Mouse (Mus musculus): Measurements from ENCODE around the gene Mboat2. TPM values are rescaled to one million over a fixed set of nuclear protein-coding genes. Genes with fewer than 3 reads are reported as not detected.

The Mboat2 gene
- polyA plus RNA-seq, 1 experiment from 2014 or later = 45.1 TPM

DNA sequence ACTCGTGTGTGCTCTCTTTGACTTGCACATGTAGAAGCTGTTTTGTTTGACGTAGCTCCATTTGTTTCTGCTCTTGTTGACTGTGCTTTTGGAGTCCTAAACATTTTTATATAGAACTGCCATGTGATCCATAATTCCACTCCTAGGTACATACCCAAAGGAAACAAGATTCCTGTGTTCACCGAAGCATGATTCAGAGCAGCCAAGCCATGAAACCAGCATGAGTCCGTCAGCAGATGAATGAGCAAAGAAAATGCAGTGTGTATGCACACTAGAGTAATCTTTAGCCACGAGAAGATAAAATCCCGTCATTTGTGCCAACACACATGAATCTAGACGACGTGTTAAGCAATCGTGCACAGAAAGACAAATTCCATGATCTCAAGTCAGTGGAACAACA, 67.5 kb downstream of the Mboat2 start:
- Histone ChIP-seq H3K4me3 (ENCODE audit: low read length) (no peak overlapping the region), H3K27ac (ENCODE audit: low read depth, low read length) (peak overlapping the region; percentile 59), H3K4me2 (replicated peaks; ENCODE audit: low read depth, low read length) (no peak overlapping the region), H3K36me3 (ENCODE audit: control insufficient read depth, insufficient read depth, low read length) (peaks cover 12% of the 10 kb centered on the region; the same call in 1 of the 2 replicates), H3K9ac (ENCODE audit: low read depth, low read length) (no peak overlapping the region), H3K27me3 (ENCODE audit: control insufficient read depth, insufficient read depth, low read length) (no peaks in the 10 kb centered on the region), H3K9me3 (ENCODE audit: control insufficient read depth, low read length) (no peaks in the 10 kb centered on the region), H3K4me1 (ENCODE audit: control insufficient read depth, insufficient read depth, low read length) (peaks cover 23% of the 10 kb centered on the region; the same call in 1 of the 2 replicates)
- peak; percentile 44; the same call in 1 of the 2 replicates for ATAC-seq (ENCODE audit: low FRiP score, low TSS enrichment)
- WGBS = 51% methylated on average over 9 of the region's 9 CpGs

DNA sequence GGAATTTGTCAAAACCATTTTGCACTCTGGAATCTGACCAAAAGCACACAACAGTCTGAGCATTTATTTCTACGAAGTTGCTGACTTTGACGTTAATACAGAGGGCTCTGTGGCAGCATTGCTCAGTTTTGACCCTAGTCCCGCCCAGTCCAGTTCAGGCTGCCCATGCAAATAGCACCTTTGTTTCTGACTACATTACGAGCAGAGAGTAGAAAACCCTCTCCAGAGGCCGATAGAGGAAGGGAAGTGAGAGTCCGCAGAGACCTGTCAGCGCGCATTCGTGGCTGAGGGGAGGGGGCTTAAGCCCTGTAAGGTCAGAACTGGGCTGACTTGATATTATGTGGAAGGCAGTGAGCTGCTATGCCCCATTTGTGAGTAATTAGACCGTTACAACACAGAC, 69.0 kb downstream of the Mboat2 start:
- H3K9ac ChIP-seq (ENCODE audit: low read depth, low read length) = no peak overlapping the region
- H3K27ac ChIP-seq (ENCODE audit: low read depth, low read length) = no peak overlapping the region
- WGBS = 85% methylated on average over 10 of the region's 10 CpGs
- 0 out of 2 replicates have a peak, but pooled peaks cover 14% of the 10 kb centered on the region for H3K4me1 ChIP-seq (ENCODE audit: control insufficient read depth, insufficient read depth, low read length)
- H3K4me3 ChIP-seq (ENCODE audit: low read length) = no peak overlapping the region
- no peak overlapping the region for H3K4me2 ChIP-seq (replicated peaks; ENCODE audit: low read depth, low read length)
- peaks cover 12% of the 10 kb centered on the region; the same call in 1 of the 2 replicates for H3K36me3 ChIP-seq (ENCODE audit: control insufficient read depth, insufficient read depth, low read length)
- no peak for ATAC-seq (ENCODE audit: low FRiP score, low TSS enrichment)
- H3K9me3 ChIP-seq (ENCODE audit: control insufficient read depth, low read length) = no peaks in the 10 kb centered on the region
- no peaks in the 10 kb centered on the region for H3K27me3 ChIP-seq (ENCODE audit: control insufficient read depth, insufficient read depth, low read length)

DNA sequence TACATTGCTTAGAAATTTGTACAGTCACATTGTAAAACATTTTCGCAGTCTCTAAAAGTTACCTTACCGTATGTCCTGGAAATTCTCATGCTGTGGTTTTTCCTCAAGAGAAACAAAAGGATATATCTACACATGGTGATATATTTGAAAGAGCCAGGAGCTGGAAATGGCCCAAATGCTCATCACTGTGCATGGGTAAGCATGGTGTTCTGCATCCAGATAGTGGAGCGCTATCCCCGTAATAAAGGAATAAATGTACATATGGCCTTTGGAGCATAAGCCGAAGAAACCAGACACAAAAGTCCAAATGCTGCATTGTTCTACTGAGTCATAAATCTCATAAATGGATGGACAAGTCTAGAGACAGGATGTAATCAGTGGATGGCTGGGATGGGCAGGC, 72.1 kb downstream of the Mboat2 start:
- peaks cover 12% of the 10 kb centered on the region; the same call in 1 of the 2 replicates for H3K36me3 ChIP-seq (ENCODE audit: control insufficient read depth, insufficient read depth, low read length)
- 98% methylated on average over 5 of the region's 5 CpGs for WGBS
- H3K27ac ChIP-seq (ENCODE audit: low read depth, low read length) = no peak overlapping the region
- no peak for ATAC-seq (ENCODE audit: low FRiP score, low TSS enrichment)
- H3K4me3 ChIP-seq (ENCODE audit: low read length) = no peak overlapping the region
- H3K4me2 ChIP-seq (replicated peaks; ENCODE audit: low read depth, low read length) = no peak overlapping the region
- 0 out of 2 replicates have a peak, but pooled peaks cover 8% of the 10 kb centered on the region for H3K4me1 ChIP-seq (ENCODE audit: control insufficient read depth, insufficient read depth, low read length)
- no peaks in the 10 kb centered on the region for H3K9me3 ChIP-seq (ENCODE audit: control insufficient read depth, low read length)
- H3K9ac ChIP-seq (ENCODE audit: low read depth, low read length) = no peak overlapping the region
- H3K27me3 ChIP-seq (ENCODE audit: control insufficient read depth, insufficient read depth, low read length) = no peaks in the 10 kb centered on the region

DNA sequence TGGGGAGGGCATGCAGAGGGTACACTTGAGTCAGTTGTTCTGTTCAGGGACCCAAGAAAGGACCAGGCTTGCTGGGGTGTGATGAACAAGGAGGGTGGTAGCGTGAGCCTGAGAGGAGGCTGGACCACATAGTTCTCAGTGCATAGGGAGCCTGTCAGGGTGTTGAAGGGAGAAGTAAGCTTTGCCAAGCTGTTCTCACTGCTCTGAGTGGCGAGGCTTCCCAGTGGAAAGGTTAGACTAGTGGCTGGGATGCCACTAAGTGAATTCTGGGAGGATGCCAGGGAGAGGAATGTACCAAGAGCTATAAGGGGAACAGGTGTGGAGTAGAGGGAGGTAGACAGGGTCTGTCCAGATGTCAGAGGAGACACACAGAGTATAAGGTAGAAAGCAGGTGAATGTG, 77.2 kb downstream of the Mboat2 start:
- peaks cover 2% of the 10 kb centered on the region; the same call in 1 of the 2 replicates for H3K36me3 ChIP-seq (ENCODE audit: control insufficient read depth, insufficient read depth, low read length)
- no peaks in the 10 kb centered on the region for H3K27me3 ChIP-seq (ENCODE audit: control insufficient read depth, insufficient read depth, low read length)
- H3K4me3 ChIP-seq (ENCODE audit: low read length) = no peak overlapping the region
- H3K27ac ChIP-seq (ENCODE audit: low read depth, low read length) = no peak overlapping the region
- H3K4me1 ChIP-seq (ENCODE audit: control insufficient read depth, insufficient read depth, low read length) = no peaks in the 10 kb centered on the region
- 0 out of 2 replicates have a peak, but pooled peaks have one; percentile 39 for ATAC-seq (ENCODE audit: low FRiP score, low TSS enrichment)
- no peak overlapping the region for H3K4me2 ChIP-seq (replicated peaks; ENCODE audit: low read depth, low read length)
- no peak overlapping the region for H3K9ac ChIP-seq (ENCODE audit: low read depth, low read length)
- H3K9me3 ChIP-seq (ENCODE audit: control insufficient read depth, low read length) = no peaks in the 10 kb centered on the region
- 97% methylated on average over 2 of the region's 2 CpGs for WGBS

DNA sequence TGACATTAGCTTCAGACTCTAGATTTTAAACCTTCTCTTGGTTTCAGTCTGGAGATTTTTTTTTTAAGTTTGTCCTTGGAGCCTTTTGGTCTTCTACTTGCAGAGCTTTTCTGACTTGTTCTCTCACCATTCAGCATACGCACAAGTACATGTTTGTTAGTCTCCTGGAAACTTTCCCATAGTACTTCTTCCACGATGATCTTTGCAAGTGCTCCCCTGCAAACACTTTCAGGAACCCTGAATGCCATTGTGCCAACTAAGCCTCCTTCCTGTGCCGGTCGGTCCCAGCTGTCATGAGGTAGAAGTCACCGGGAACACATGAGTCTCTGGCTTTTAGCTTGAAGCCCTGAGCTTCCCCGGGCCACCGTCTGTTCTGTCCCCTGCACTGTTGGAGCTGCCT, 79.0 kb downstream of the Mboat2 start:
- Histone ChIP-seq H3K9me3 (ENCODE audit: control insufficient read depth, low read length) (no peaks in the 10 kb centered on the region), H3K36me3 (ENCODE audit: control insufficient read depth, insufficient read depth, low read length) (no peaks in the 10 kb centered on the region; the same call in 1 of the 2 replicates), H3K4me3 (ENCODE audit: low read length) (no peak overlapping the region), H3K9ac (ENCODE audit: low read depth, low read length) (no peak overlapping the region), H3K27ac (ENCODE audit: low read depth, low read length) (no peak overlapping the region), H3K27me3 (ENCODE audit: control insufficient read depth, insufficient read depth, low read length) (no peaks in the 10 kb centered on the region), H3K4me2 (replicated peaks; ENCODE audit: low read depth, low read length) (no peak overlapping the region), H3K4me1 (ENCODE audit: control insufficient read depth, insufficient read depth, low read length) (no peaks in the 10 kb centered on the region)
- ATAC-seq (ENCODE audit: low FRiP score, low TSS enrichment) = no peak
- WGBS = 92% methylated on average over 7 of the region's 7 CpGs

DNA sequence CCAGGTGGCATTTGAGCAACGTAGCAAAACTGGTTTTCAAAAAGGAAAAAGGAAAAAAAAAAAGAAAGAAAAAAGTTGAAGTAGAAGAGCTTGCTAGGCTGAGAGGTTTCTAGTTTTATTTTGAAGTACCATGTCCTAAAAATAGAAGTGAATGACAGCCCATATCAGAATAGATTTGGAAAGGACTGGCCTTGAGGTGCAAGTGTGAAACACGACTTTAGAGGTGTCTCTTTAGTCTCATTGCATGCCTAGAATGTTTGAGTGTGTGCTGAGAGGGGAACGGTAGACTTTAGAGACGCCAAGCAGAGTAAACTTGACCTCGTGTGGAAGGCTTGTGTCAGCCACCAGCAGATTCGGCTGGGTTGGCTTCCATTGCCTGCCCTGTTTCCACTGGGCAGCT, 81.5 kb downstream of the Mboat2 start:
- no peak for ATAC-seq (ENCODE audit: low FRiP score, low TSS enrichment)
- no peak overlapping the region for H3K27ac ChIP-seq (ENCODE audit: low read depth, low read length)
- H3K9ac ChIP-seq (ENCODE audit: low read depth, low read length) = no peak overlapping the region
- no peaks in the 10 kb centered on the region for H3K9me3 ChIP-seq (ENCODE audit: control insufficient read depth, low read length)
- H3K4me2 ChIP-seq (replicated peaks; ENCODE audit: low read depth, low read length) = no peak overlapping the region
- WGBS = 79% methylated on average over 6 of the region's 6 CpGs
- H3K4me3 ChIP-seq (ENCODE audit: low read length) = no peak overlapping the region
- H3K36me3 ChIP-seq (ENCODE audit: control insufficient read depth, insufficient read depth, low read length) = no peaks in the 10 kb centered on the region; the same call in 1 of the 2 replicates
- H3K27me3 ChIP-seq (ENCODE audit: control insufficient read depth, insufficient read depth, low read length) = no peaks in the 10 kb centered on the region
- H3K4me1 ChIP-seq (ENCODE audit: control insufficient read depth, insufficient read depth, low read length) = no peaks in the 10 kb centered on the region

DNA sequence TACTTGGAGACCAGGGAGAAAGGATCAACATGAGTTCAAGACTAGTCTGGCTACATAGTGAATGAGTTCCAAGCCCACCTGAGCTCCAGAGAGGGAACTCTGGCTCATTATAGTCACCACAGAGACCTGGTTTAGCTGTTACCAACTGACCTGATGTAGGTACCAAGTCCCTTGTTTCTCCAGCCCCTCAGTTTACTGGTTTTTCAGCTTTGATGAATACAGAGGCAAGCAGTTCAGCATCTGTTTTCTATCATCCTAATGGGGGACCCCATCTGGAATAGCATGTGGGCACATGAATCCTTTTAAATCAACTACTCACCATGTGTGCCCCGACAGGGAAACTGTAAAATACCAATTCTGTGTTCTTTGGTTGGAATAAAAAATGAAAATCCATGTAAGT, 82.2 kb downstream of the Mboat2 start:
- 83% methylated on average over 1 of the region's 1 CpGs for WGBS
- no peak overlapping the region for H3K27ac ChIP-seq (ENCODE audit: low read depth, low read length)
- ATAC-seq (ENCODE audit: low FRiP score, low TSS enrichment) = no peak

DNA sequence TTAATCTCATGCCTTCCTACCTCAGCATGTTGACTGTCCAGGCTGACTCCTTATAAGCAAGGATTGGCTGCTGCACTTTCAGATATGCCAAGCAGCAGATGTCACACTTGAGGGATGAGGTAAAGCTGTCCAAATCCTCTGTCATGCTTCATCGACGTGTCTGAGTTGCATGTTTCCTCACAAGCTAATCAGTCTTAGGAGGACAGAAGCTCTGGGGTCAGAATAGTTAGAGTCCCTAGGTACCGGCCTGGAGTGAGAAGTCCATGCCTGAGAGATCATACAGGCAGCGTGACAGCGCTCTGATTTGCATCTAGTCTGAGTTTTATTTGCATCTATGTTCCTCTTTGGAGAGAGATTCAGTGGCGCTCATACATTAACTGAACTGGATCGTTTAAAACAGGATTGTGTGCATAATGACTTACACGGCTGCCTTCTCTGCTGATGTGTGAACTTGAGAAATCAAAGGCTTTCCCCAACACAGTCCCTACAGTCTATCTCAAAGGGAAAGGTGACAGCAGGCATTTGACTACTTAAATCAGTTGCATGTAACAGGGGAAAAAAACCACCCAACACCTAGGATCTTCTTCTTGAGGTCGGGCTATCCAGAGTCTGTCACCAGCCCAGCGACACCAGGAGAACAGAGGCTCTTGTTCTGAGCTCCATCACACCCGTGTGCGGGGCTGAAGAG, 88.0 kb downstream of the Mboat2 start:
- no peaks in the 10 kb centered on the region for H3K36me3 ChIP-seq (ENCODE audit: control insufficient read depth, insufficient read depth, low read length)
- H3K9ac ChIP-seq (ENCODE audit: low read depth, low read length) = no peak overlapping the region
- no peaks in the 10 kb centered on the region for H3K27me3 ChIP-seq (ENCODE audit: control insufficient read depth, insufficient read depth, low read length)
- H3K4me1 ChIP-seq (ENCODE audit: control insufficient read depth, insufficient read depth, low read length) = 0 out of 2 replicates have a peak, but pooled peaks cover 4% of the 10 kb centered on the region
- H3K4me2 ChIP-seq (replicated peaks; ENCODE audit: low read depth, low read length) = no peak overlapping the region
- H3K9me3 ChIP-seq (ENCODE audit: control insufficient read depth, low read length) = no peaks in the 10 kb centered on the region
- WGBS = 53% methylated on average over 12 of the region's 12 CpGs
- H3K27ac ChIP-seq (ENCODE audit: low read depth, low read length) = no peak overlapping the region
- ATAC-seq (ENCODE audit: low FRiP score, low TSS enrichment) = peak; percentile 43; the same call in 1 of the 2 replicates
- H3K4me3 ChIP-seq (ENCODE audit: low read length) = no peak overlapping the region

More for the DNA sequence above, 82.2 kb downstream of the Mboat2 start:
- Histone ChIP-seq H3K27me3 (ENCODE audit: control insufficient read depth, insufficient read depth, low read length) (no peaks in the 10 kb centered on the region), H3K9ac (ENCODE audit: low read depth, low read length) (no peak overlapping the region), H3K4me1 (ENCODE audit: control insufficient read depth, insufficient read depth, low read length) (no peaks in the 10 kb centered on the region), H3K9me3 (ENCODE audit: control insufficient read depth, low read length) (no peaks in the 10 kb centered on the region), H3K36me3 (ENCODE audit: control insufficient read depth, insufficient read depth, low read length) (no peaks in the 10 kb centered on the region; the same call in 1 of the 2 replicates), H3K4me2 (replicated peaks; ENCODE audit: low read depth, low read length) (no peak overlapping the region), H3K4me3 (ENCODE audit: low read length) (no peak overlapping the region)

GRCm38 (mm10) chr12:24920861-24921260, 90.2 kb downstream of the Mboat2 start:
- 89% methylated on average over 1 of the region's 1 CpGs for WGBS

More at GRCm38 (mm10) chr12:24920861-24921260, 90.2 kb downstream of the Mboat2 start:
- H3K27ac ChIP-seq (ENCODE audit: low read depth, low read length) = no peak overlapping the region
- no peaks in the 10 kb centered on the region for H3K36me3 ChIP-seq (ENCODE audit: control insufficient read depth, insufficient read depth, low read length)
- H3K4me1 ChIP-seq (ENCODE audit: control insufficient read depth, insufficient read depth, low read length) = 0 out of 2 replicates have a peak, but pooled peaks cover 4% of the 10 kb centered on the region
- no peak overlapping the region for H3K4me2 ChIP-seq (replicated peaks; ENCODE audit: low read depth, low read length)
- no peaks in the 10 kb centered on the region for H3K27me3 ChIP-seq (ENCODE audit: control insufficient read depth, insufficient read depth, low read length)
- ATAC-seq (ENCODE audit: low FRiP score, low TSS enrichment) = no peak
- no peak overlapping the region for H3K4me3 ChIP-seq (ENCODE audit: low read length)
- H3K9ac ChIP-seq (ENCODE audit: low read depth, low read length) = no peak overlapping the region
- H3K9me3 ChIP-seq (ENCODE audit: control insufficient read depth, low read length) = no peaks in the 10 kb centered on the region

Data from kidney, embryonic 14.5 days (tissue).